Mouse (Mus musculus): ENCODE results near the gene Arsj.

DNA sequence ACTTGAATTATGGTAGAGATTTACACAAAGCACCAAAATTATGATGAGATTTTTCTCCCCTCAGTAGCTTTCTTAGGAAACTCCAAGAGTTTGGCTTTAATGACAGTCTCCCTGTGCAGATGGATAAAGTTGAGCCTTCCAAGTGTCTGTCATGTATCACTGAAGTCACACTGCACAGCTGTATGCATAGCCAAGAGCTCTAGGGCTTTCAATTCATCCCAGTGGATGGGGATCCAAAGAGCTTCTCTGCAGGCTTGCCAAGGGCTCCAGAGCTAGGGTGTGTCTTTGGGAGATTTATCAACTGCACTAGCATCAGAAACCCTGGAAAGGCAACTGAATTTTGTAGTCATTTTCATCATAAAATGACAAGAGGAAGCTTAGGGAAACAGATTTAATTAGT lies 7.1 kb downstream of the Arsj start:
- TF ChIP-seq CTCF (IDR thresholded peaks at IDR 0.05; ENCODE audit: low read depth) = no peak
- no peak for TF ChIP-seq EP300 (IDR thresholded peaks at IDR 0.05; ENCODE audit: low read depth)
